Mouse (Mus musculus): ENCODE data around the gene Mydgf. TPM values are rescaled to one million over a fixed set of nuclear protein-coding genes. Genes with fewer than 3 reads are reported as not detected.

The Mydgf gene
- polyA plus RNA-seq, 1 experiment from 2014 or later = 66.7 TPM

DNA sequence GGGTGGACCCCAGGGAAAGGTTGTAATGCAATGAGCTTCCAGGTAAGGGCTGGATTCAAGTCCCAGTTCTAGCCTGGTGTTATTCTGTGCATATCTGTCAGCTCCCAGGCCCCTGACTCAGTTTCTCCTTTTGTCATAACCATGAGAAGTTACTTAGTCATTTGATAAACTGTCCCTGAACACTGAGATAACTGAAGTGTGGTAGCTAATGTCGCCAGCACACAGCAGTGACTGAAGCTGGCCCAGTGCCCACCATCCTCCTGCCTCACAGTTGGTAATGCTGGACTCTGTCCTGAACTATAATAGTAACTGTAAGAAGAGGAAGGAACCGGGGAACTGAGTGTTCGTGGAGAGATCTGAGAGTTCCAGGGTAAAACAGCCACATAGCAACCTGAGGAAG, 19.2 kb downstream of the Mydgf start:
- Histone ChIP-seq H3K9me3 (replicated peaks) (no peaks in the 10 kb centered on the region), H3K4me3 (replicated peaks) (no peak overlapping the region), H3K9ac (no peak overlapping the region), H3K4me1 (replicated peaks) (peaks cover 44% of the 10 kb centered on the region), H3K36me3 (no peaks in the 10 kb centered on the region), H3K27me3 (peaks cover 10% of the 10 kb centered on the region), H3K4me2 (no peak overlapping the region), H3K27ac (no peak overlapping the region)
- ATAC-seq (ENCODE audit: low read depth) (no peak), DNase-seq (no peak)
- WGBS (ENCODE audit: insufficient replicate concordance) = 39% methylated on average over 3 of the region's 3 CpGs

DNA sequence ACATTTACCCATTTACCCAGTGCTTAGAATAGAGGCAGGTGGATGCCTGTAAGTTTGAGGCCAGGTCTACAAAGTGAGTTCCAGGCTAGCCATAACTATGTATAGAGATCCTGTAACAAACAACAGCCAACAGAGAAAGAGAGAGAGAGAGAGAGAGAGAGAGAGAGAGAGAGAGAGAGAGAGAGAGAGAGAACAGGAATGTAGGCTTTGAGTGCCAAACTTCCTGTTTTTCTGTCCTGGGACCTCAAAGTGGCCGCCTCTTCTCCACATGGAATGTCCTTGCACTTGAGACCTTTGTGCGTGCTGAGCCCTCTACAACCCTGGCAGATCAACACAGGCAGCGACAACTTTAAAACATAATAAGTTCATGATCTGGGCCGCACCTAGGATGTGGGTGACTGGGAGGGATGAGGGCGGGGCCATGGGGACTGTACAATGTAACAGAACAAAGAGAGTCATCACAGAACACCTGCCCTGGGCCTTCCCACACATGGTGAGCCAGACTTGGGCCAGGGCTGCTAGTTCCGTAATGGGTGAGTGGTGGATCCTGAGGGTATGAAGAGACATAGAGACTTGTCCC, 20.1 kb downstream of the Mydgf start:
- no peaks in the 10 kb centered on the region for H3K9me3 ChIP-seq (replicated peaks)
- H3K4me1 ChIP-seq (replicated peaks) = peaks cover 38% of the 10 kb centered on the region
- no peak for ATAC-seq (ENCODE audit: low read depth)
- H3K27me3 ChIP-seq = peaks cover 17% of the 10 kb centered on the region
- H3K9ac ChIP-seq = no peak overlapping the region
- no peaks in the 10 kb centered on the region for H3K36me3 ChIP-seq
- H3K4me2 ChIP-seq = no peak overlapping the region; the same call in 1 of the 2 replicates
- H3K4me3 ChIP-seq (replicated peaks) = no peak overlapping the region
- DNase-seq = no peak
- 62% methylated on average over 6 of the region's 6 CpGs for WGBS (ENCODE audit: insufficient replicate concordance)
- no peak overlapping the region for H3K27ac ChIP-seq

DNA sequence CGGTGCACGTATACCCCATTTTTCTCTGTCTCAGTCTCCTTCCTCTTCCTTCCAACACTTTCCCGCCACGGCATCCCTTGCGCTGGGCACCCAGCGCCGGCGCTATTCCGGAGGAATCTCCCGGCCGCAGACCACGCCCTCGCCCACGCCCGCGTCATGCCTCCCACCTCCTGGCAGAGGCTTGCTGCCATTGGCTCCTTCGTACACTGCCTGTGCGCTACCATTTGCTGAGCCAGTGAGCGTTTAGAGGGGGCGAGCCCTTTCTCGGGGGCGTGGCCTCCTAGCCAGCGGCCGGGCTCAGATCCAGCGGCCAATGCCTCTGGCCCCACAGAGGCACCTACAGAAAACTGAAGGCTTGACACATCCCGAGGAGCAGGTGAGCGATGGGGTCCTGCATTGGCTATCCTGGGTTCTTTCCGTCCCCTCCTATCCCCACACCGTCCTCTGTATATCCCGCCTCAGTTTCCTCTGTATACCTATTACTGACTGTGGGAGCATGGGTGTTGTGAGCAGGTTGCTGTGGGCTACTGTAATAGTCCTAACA, 21.4 kb downstream of the Mydgf start, which contains the start of gene Tnfaip8l1:
TSS of gene Tnfaip8l1 (plus strand) at position 247 of the 544 bp plus-strand sequence.
- Histone ChIP-seq H3K27ac (no peak within 1 kb of the TSS), H3K4me3 (replicated peaks) (peak within 1 kb of the TSS; percentile 54), H3K9me3 (replicated peaks) (no peaks in the 10 kb centered on the region), H3K4me1 (replicated peaks) (peaks cover 36% of the 10 kb centered on the region), H3K4me2 (peak within 1 kb of the TSS; percentile 76), H3K36me3 (no peaks in the 10 kb centered on the region), H3K27me3 (peaks cover 30% of the 10 kb centered on the region), H3K9ac (peak within 1 kb of the TSS; percentile 60)
- ATAC-seq (ENCODE audit: low read depth) = peak; percentile 97
- DNase-seq = peak; percentile 92
- 1% methylated on average over 30 of the region's 30 CpGs for WGBS (ENCODE audit: insufficient replicate concordance)

- Histone ChIP-seq H3K9me3 (replicated peaks) (no peaks in the 10 kb centered on the region), H3K9ac (no peak overlapping the region), H3K27ac (no peak overlapping the region), H3K4me1 (replicated peaks) (peaks cover 28% of the 10 kb centered on the region), H3K36me3 (no peaks in the 10 kb centered on the region), H3K4me2 (no peak overlapping the region), H3K4me3 (replicated peaks) (no peak overlapping the region), H3K27me3 (peaks cover 50% of the 10 kb centered on the region)
- DNase-seq = peak; percentile 30
- WGBS (ENCODE audit: insufficient replicate concordance) = 1% methylated on average over 9 of the region's 9 CpGs
- ATAC-seq (ENCODE audit: low read depth) = no peak
Measured at GRCm38 (mm10) chr17:56159729-56160128, 24.0 kb downstream of the Mydgf start.

DNA sequence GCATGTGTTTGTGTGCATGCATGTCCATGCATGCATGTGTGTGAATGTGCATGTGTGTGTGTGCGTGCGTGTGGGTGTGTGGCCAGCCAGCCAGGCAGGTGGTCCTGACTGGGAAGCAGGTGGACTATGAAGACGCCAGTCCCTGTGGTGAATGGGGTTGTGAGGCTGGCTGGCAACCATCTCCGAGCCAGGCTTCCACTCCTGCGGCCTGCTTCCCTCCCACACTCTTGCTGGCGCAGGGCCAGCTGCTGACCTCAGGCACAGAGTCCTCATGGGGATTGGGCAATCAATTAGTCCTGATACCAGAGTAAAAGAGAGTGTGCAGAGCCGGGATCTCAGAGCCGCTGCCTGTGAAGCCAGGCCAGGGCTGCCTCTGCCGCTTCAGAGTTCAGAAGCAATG, 30.1 kb downstream of the Mydgf start:
- Histone ChIP-seq H3K4me2 (no peak overlapping the region), H3K36me3 (no peaks in the 10 kb centered on the region), H3K4me1 (replicated peaks) (peaks cover 12% of the 10 kb centered on the region), H3K9me3 (replicated peaks) (no peaks in the 10 kb centered on the region), H3K27ac (no peak overlapping the region), H3K9ac (no peak overlapping the region), H3K4me3 (replicated peaks) (no peak overlapping the region), H3K27me3 (peaks cover 73% of the 10 kb centered on the region)
- ATAC-seq (ENCODE audit: low read depth) (peak; percentile 63), DNase-seq (no peak)
- WGBS (ENCODE audit: insufficient replicate concordance) = 41% methylated on average over 9 of the region's 9 CpGs

DNA sequence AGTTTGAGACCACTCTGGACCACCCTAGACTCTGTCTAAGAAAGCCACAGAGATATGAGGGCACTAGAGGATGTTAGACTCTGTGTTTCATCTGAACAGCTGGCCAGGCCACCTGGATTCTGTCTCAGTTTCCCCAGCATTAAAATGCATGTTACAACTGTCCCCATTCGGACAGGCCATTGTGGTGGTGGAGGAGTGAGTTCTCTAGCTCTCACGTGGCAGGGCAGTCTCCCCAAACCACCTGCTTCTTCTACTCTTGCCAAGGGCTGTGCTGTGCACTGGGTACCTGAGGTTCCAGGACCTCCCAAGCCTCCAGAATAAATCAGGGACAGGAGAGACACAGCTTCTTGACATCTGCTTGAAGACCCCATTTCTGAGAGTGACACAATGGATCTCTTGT, 33.8 kb downstream of the Mydgf start:
- peaks cover 78% of the 10 kb centered on the region for H3K27me3 ChIP-seq
- H3K4me3 ChIP-seq (replicated peaks) = no peak overlapping the region
- peaks cover 15% of the 10 kb centered on the region for H3K4me1 ChIP-seq (replicated peaks)
- ATAC-seq (ENCODE audit: low read depth) (no peak), DNase-seq (no peak)
- H3K27ac ChIP-seq = no peak overlapping the region
- no peaks in the 10 kb centered on the region for H3K9me3 ChIP-seq (replicated peaks)
- WGBS (ENCODE audit: insufficient replicate concordance) = 44% methylated on average over 2 of the region's 2 CpGs
- H3K4me2 ChIP-seq = no peak overlapping the region
- no peaks in the 10 kb centered on the region for H3K36me3 ChIP-seq
- no peak overlapping the region for H3K9ac ChIP-seq

DNA sequence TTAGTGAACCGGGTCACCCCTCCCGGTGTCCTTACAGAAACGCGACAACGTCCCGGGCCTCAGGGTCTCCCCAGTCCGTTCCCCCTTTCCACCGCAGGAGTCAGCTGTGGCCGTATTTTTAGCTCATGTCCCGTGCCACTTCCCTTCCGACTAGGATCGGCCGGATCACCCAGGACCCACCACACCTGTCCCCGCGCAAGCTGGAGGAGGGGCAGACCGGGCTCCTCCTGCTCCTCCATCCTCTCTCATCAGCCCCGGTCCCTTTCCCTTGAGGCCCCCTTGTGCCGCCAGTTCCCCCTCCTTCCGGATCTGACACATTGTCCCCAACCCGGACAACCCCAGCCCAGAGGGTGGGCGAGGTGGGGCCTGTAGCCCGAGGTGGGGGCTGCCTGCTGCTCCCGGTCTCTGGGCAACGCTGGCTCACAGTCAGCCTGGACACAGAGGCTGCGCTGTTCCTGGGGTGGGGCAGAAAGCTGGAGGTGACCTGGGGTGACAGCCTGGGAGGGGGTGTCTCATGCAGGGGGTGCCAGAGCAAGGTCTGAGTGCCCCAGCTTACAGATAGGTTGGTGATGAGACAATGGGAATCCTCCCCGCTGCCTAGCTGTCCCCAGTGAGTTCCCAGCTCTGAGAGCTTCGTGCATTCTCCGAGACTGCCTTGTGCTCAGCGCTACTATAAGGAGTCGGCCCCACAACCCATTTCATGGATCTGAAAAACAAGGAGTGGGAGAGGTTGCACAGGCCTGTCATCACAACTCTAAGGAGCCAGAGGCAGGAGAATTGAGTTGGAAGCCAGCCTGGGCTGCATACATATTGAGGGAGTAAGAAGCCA, 34.7 kb downstream of the Mydgf start:
- H3K9me3 ChIP-seq (replicated peaks) = no peaks in the 10 kb centered on the region
- no peak overlapping the region for H3K4me3 ChIP-seq (replicated peaks)
- ATAC-seq (ENCODE audit: low read depth) (no peak), DNase-seq (no peak)
- H3K9ac ChIP-seq = no peak overlapping the region
- no peak overlapping the region for H3K27ac ChIP-seq
- H3K4me1 ChIP-seq (replicated peaks) = peaks cover 15% of the 10 kb centered on the region
- no peaks in the 10 kb centered on the region for H3K36me3 ChIP-seq
- H3K4me2 ChIP-seq = peak overlapping the region; percentile 19; the same call in 1 of the 2 replicates
- H3K27me3 ChIP-seq = peaks cover 82% of the 10 kb centered on the region
- 6% methylated on average over 30 of the region's 30 CpGs for WGBS (ENCODE audit: insufficient replicate concordance)

GRCm38 (mm10) chr17:56148280-56148679, 35.4 kb downstream of the Mydgf start:
- Histone ChIP-seq H3K4me3 (replicated peaks) (no peak overlapping the region), H3K9me3 (replicated peaks) (no peaks in the 10 kb centered on the region), H3K27ac (no peak overlapping the region), H3K4me1 (replicated peaks) (peaks cover 12% of the 10 kb centered on the region), H3K4me2 (0 out of 2 replicates have a peak overlapping the region, but pooled peaks have one; percentile 19), H3K9ac (no peak overlapping the region), H3K27me3 (peaks cover 85% of the 10 kb centered on the region), H3K36me3 (no peaks in the 10 kb centered on the region)
- DNase-seq (no peak), ATAC-seq (ENCODE audit: low read depth) (no peak)
- 17% methylated on average over 9 of the region's 9 CpGs for WGBS (ENCODE audit: insufficient replicate concordance)

GRCm38 (mm10) chr17:56147420-56147819, 36.3 kb downstream of the Mydgf start:
- Histone ChIP-seq H3K9me3 (replicated peaks) (no peaks in the 10 kb centered on the region), H3K36me3 (no peaks in the 10 kb centered on the region), H3K4me2 (no peak overlapping the region), H3K27ac (no peak overlapping the region), H3K27me3 (peaks cover 89% of the 10 kb centered on the region), H3K4me1 (replicated peaks) (peaks cover 12% of the 10 kb centered on the region), H3K4me3 (replicated peaks) (no peak overlapping the region), H3K9ac (no peak overlapping the region)
- WGBS (ENCODE audit: insufficient replicate concordance) = 45% methylated on average over 12 of the region's 12 CpGs
- no peak for DNase-seq
- ATAC-seq (ENCODE audit: low read depth) = no peak

GRCm38 (mm10) chr17:56146131-56146530, 37.6 kb downstream of the Mydgf start:
- peaks cover 24% of the 10 kb centered on the region for H3K4me1 ChIP-seq (replicated peaks)
- no peak overlapping the region for H3K4me3 ChIP-seq (replicated peaks)
- DNase-seq = no peak
- H3K9ac ChIP-seq = no peak overlapping the region
- no peak overlapping the region for H3K27ac ChIP-seq
- H3K27me3 ChIP-seq = peaks cover 99% of the 10 kb centered on the region
- no peaks in the 10 kb centered on the region for H3K36me3 ChIP-seq
- H3K4me2 ChIP-seq = no peak overlapping the region
- ATAC-seq (ENCODE audit: low read depth) = no peak
- no peaks in the 10 kb centered on the region for H3K9me3 ChIP-seq (replicated peaks)
- WGBS (ENCODE audit: insufficient replicate concordance) = 26% methylated on average over 9 of the region's 9 CpGs

DNA sequence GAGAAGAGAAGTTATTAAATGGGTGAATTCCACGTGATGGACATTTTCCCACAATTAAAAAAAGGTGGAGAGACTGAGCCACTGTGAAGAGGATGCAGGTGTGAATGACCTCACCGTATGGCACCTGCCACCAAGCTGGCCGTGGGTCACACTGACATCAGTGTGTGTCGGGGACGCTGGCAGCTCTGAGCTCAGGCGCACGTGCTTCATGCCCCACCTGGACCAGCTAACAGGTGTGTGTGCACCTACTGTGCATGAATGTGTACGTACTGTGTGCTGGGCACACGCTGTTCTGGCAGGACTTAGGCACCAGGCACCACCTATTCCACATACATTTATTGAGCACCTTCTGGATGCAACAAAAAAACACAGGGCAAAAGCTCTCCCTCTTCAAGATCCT, 39.2 kb downstream of the Mydgf start:
- Histone ChIP-seq H3K4me3 (replicated peaks) (no peak overlapping the region), H3K9ac (no peak overlapping the region), H3K9me3 (replicated peaks) (no peaks in the 10 kb centered on the region), H3K36me3 (no peaks in the 10 kb centered on the region), H3K4me2 (no peak overlapping the region), H3K4me1 (replicated peaks) (peaks cover 33% of the 10 kb centered on the region), H3K27ac (no peak overlapping the region), H3K27me3 (peaks cover 99% of the 10 kb centered on the region)
- DNase-seq (no peak), ATAC-seq (ENCODE audit: low read depth) (no peak)
- WGBS (ENCODE audit: insufficient replicate concordance) = 68% methylated on average over 9 of the region's 9 CpGs
